Mouse (Mus musculus): Measurements from ENCODE around the gene Mdga1. TPM values are rescaled to one million over a fixed set of nuclear protein-coding genes. Genes with fewer than 3 reads are reported as not detected.
"Not testable (repeated sequence)": the region's sequence is repeated elsewhere in the genome, so short reads cannot be mapped to it uniquely, and the experiment has no call there.

Mdga1 gene
- polyA plus RNA-seq, 1 experiment from 2014 or later = 13.1 TPM

GRCm38 (mm10) chr17:29784820-29785219 lies 185.1 kb downstream of the Mdga1 start:
- Histone ChIP-seq H3K27me3 (no peaks in the 10 kb centered on the region), H3K4me1 (no peaks in the 10 kb centered on the region), H3K36me3 (no peaks in the 10 kb centered on the region), H3K4me3 (no peak overlapping the region), H3K27ac (replicated peaks) (no peak overlapping the region), H3K9me3 (peaks cover 4% of the 10 kb centered on the region; the same call in 1 of the 2 replicates), H3K9ac (replicated peaks) (no peak overlapping the region), H3K4me2 (replicated peaks) (no peak overlapping the region)
- ATAC-seq (ENCODE audit: low FRiP score, low read depth) = no peak
- WGBS = 81% methylated on average over 9 of the region's 9 CpGs

DNA sequence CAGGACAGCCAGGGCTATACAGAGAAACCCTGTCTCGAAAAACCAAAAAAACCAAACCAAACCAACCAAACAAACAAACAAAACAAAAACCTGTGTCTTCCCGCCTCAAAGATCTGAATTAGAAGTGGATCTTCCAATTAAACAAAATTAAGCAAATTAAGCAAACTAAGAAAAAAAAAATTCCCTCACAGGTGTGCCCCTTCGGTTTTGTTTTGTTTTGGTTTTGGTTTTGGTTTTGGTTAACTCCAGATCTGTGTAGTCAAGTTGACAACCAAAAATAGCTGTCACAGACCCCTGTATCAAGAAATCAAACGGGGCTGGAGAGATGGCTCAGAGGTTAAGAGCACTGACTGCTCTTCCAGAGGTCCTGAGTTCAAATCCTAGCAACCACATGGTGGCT lies 188.4 kb downstream of the Mdga1 start:
- not testable (repeated sequence) for H3K36me3 ChIP-seq; H3K4me3 ChIP-seq; ATAC-seq (ENCODE audit: low FRiP score, low read depth); H3K27me3 ChIP-seq; H3K9ac ChIP-seq (replicated peaks); H3K4me1 ChIP-seq; H3K27ac ChIP-seq (replicated peaks); H3K4me2 ChIP-seq (replicated peaks); H3K9me3 ChIP-seq
- WGBS = 85% methylated on average over 4 of the region's 4 CpGs

DNA sequence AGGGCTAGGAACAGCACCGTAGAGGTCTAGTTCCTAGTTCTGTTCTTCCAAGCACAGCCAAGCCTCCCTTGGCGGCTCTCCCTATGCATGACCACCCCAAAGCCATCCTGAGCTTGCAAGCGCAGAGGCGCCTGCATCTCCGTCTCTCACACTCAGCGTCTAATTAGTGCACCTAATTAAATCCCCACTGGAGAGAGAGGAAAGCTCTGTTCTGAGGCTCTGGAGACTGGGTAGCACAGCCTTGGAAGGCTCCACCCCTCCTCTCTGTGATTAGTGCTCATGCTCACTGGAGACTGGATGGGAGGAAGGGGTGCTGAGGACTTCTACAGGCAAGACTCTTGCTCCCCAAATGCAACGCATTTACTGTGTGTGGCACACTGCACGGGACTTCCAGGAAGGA lies 191.9 kb downstream of the Mdga1 start:
- H3K27ac ChIP-seq (replicated peaks) = no peak overlapping the region
- no peaks in the 10 kb centered on the region for H3K27me3 ChIP-seq
- H3K4me1 ChIP-seq = peaks cover 10% of the 10 kb centered on the region; the same call in 1 of the 2 replicates
- H3K4me2 ChIP-seq (replicated peaks) = no peak overlapping the region
- no peaks in the 10 kb centered on the region for H3K9me3 ChIP-seq
- H3K36me3 ChIP-seq = no peaks in the 10 kb centered on the region
- ATAC-seq (ENCODE audit: low FRiP score, low read depth) = no peak
- no peak overlapping the region for H3K9ac ChIP-seq (replicated peaks)
- H3K4me3 ChIP-seq = no peak overlapping the region
- 62% methylated on average over 8 of the region's 8 CpGs for WGBS

Other genes with a start within 250 kb of the Mdga1 start
- 83.1 and 91.5 TPM in 2 replicates for gene Zfand3, start 34.6 kb upstream of the Mdga1 start, polyA plus RNA-seq (2016; fragmentation: Nextera tagmentation; extraction: Ambion mirVana)